8 mouse cellular contexts compared by ENCODE assay signal in the genomic region with DNA sequence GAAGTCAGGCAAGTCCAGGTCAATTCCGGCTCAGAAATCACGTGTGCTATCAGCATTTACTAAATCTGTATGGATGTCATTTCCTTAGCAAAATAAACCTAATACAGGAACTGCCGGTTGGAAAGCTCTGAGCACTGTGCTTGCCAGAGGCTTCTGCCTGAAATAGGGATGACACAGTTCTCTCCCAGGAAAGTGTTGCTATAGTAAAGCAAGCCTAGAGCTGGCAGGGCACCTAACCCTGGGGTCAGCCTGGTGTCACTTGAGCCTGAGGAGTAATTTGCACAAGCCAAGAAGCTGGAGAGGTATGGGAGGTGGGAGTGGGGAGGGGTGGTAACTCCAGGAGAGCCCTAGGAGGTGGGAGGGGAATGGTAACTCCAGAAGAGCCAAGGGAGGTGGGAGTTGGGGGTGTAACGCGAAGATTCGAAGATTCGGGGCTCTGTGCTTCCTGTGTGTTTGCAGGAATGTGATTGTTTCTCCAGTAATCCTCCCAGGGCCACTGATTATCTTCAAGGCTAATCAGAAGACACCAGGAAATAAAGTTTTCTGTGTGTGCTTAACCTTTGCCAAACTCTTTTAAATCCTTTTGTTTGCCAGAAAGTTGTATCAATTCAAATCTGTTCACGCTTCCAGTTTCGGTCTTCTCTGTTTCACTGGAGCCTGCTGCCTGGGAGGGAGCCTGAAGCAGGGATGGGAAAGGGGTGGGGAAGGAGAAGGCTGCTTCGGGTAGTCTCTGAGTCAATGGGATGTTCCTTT.
DNase-seq lines count a peak whose midpoint lies in the region; ATAC-seq and TF ChIP-seq lines count a peak whose summit lies in the region.

No protein-coding gene starts in this region.

- no peak overlapping the region for H3K4me2 ChIP-seq in midbrain, embryonic 11.5 days
- no peak overlapping the region for H3K4me2 ChIP-seq in midbrain, embryonic 16.5 days (ENCODE audit: low read length)
- peak overlapping the region; percentile 41 for H3K4me2 ChIP-seq in heart, embryonic 16.5 days (ENCODE audit: low read depth, low read length)
- peak overlapping the region; percentile 49 for H3K4me2 ChIP-seq in stomach, postnatal 0 days (replicated peaks; ENCODE audit: low read depth)

- 16% methylated on average over 10 of the region's 10 CpGs for WGBS in midbrain, embryonic 11.5 days
- 19% methylated on average over 10 of the region's 10 CpGs for WGBS in midbrain, embryonic 16.5 days
- 18% methylated on average over 10 of the region's 10 CpGs for WGBS in heart, embryonic 16.5 days
- 8% methylated on average over 10 of the region's 10 CpGs for WGBS in stomach, postnatal 0 days

- H3K27ac ChIP-seq in midbrain, embryonic 11.5 days (ENCODE audit: low read depth, low read length) = no peak overlapping the region
- no peak overlapping the region for H3K27ac ChIP-seq in midbrain, embryonic 16.5 days (ENCODE audit: low read length)
- no peak overlapping the region; the same call in 1 of the 2 replicates for H3K27ac ChIP-seq in heart, embryonic 16.5 days (ENCODE audit: low read length)
- H3K27ac ChIP-seq in stomach, postnatal 0 days (replicated peaks) = peak overlapping the region; percentile 49; the same call in 1 of the 2 replicates

- no peaks in the 10 kb centered on the region for H3K36me3 ChIP-seq in midbrain, embryonic 11.5 days (ENCODE audit: control insufficient read depth, insufficient read depth, low read length)
- no peaks in the 10 kb centered on the region for H3K36me3 ChIP-seq in midbrain, embryonic 16.5 days (ENCODE audit: control insufficient read depth, insufficient read depth, low read length)
- H3K36me3 ChIP-seq in heart, embryonic 16.5 days (ENCODE audit: control insufficient read depth, insufficient read depth) = no peaks in the 10 kb centered on the region
- no peaks in the 10 kb centered on the region for H3K36me3 ChIP-seq in stomach, postnatal 0 days (ENCODE audit: control insufficient read depth, insufficient read depth, low read length)

- no peaks in the 10 kb centered on the region for H3K27me3 ChIP-seq in midbrain, embryonic 11.5 days (ENCODE audit: control insufficient read depth, insufficient read depth, low read length)
- H3K27me3 ChIP-seq in midbrain, embryonic 16.5 days (ENCODE audit: control insufficient read depth, insufficient read depth, low read depth, low read length) = no peaks in the 10 kb centered on the region
- no peaks in the 10 kb centered on the region for H3K27me3 ChIP-seq in heart, embryonic 16.5 days (ENCODE audit: control insufficient read depth, insufficient read depth, low read length)
- no peaks in the 10 kb centered on the region for H3K27me3 ChIP-seq in stomach, postnatal 0 days (ENCODE audit: control insufficient read depth, insufficient read depth, low read length)

- 0 out of 2 replicates have a peak overlapping the region, but pooled peaks have one; percentile 5 for H3K9ac ChIP-seq in midbrain, embryonic 11.5 days (ENCODE audit: low read length)
- no peak overlapping the region for H3K9ac ChIP-seq in midbrain, embryonic 16.5 days (ENCODE audit: low read depth, low read length)
- no peak overlapping the region for H3K9ac ChIP-seq in heart, embryonic 16.5 days (ENCODE audit: low read length)
- peak overlapping the region; percentile 27; the same call in 1 of the 2 replicates for H3K9ac ChIP-seq in stomach, postnatal 0 days (ENCODE audit: low read length)

- peak; percentile 75 for DNase-seq in gastrocnemius, adult 18-20 months (ENCODE audit: low spot score)
- DNase-seq in gastrocnemius, postnatal 4 days (ENCODE audit: low spot score in 2 of 2) = no peak
- peak; percentile 86 for DNase-seq in midbrain, embryonic 11.5 days (ENCODE audit: low spot score, missing footprints)
- no peak for DNase-seq in stomach, postnatal 0 days (ENCODE audit: low spot score)
- no peak for DNase-seq in cerebellum, adult 11 months
- DNase-seq in thymus, adult 18-20 months = no peak

- H3K4me1 ChIP-seq in midbrain, embryonic 11.5 days (ENCODE audit: control insufficient read depth, insufficient read depth, low read length) = peaks cover 5% of the 10 kb centered on the region
- H3K4me1 ChIP-seq in midbrain, embryonic 16.5 days (ENCODE audit: control insufficient read depth, insufficient read depth, low read length) = no peaks in the 10 kb centered on the region
- peaks cover 13% of the 10 kb centered on the region for H3K4me1 ChIP-seq in heart, embryonic 16.5 days (ENCODE audit: control insufficient read depth, insufficient read depth, low read length)
- peaks cover 10% of the 10 kb centered on the region for H3K4me1 ChIP-seq in stomach, postnatal 0 days (replicated peaks; ENCODE audit: control insufficient read depth, insufficient read depth)

- no peaks in the 10 kb centered on the region for H3K9me3 ChIP-seq in midbrain, embryonic 11.5 days (ENCODE audit: control insufficient read depth, low read length)
- H3K9me3 ChIP-seq in midbrain, embryonic 16.5 days (replicated peaks; ENCODE audit: control insufficient read depth, low read length, poor library complexity, severe bottlenecking) = no peaks in the 10 kb centered on the region
- H3K9me3 ChIP-seq in heart, embryonic 16.5 days (replicated peaks; ENCODE audit: control insufficient read depth, low read length) = no peaks in the 10 kb centered on the region
- no peaks in the 10 kb centered on the region for H3K9me3 ChIP-seq in stomach, postnatal 0 days (ENCODE audit: control insufficient read depth, low read length)

- no peak for TF ChIP-seq CTCF in stomach, postnatal 0 days (IDR thresholded peaks at IDR 0.05; ENCODE audit: low read depth)

- no peak for TF ChIP-seq EP300 in stomach, postnatal 0 days (optimal IDR thresholded peaks at IDR 0.05)

- H3K4me3 ChIP-seq in midbrain, embryonic 11.5 days (ENCODE audit: low read depth, low read length) = no peak overlapping the region
- H3K4me3 ChIP-seq in midbrain, embryonic 16.5 days (ENCODE audit: low read depth, low read length) = no peak overlapping the region
- H3K4me3 ChIP-seq in heart, embryonic 16.5 days (ENCODE audit: low read length) = peak overlapping the region; percentile 9; the same call in 1 of the 2 replicates
- no peak overlapping the region; the same call in 1 of the 2 replicates for H3K4me3 ChIP-seq in stomach, postnatal 0 days (ENCODE audit: low read depth, low read length)

- no peak for ATAC-seq in midbrain, embryonic 11.5 days (ENCODE audit: low FRiP score)
- no peak for ATAC-seq in midbrain, embryonic 16.5 days
- ATAC-seq in heart, embryonic 16.5 days (replicated peaks; ENCODE audit: extremely low read depth, insufficient read depth, low FRiP score) = no peak
- 0 out of 2 replicates have a peak, but pooled peaks have one; percentile 23 for ATAC-seq in stomach, postnatal 0 days (ENCODE audit: low FRiP score, low TSS enrichment)

Comparison
In these comparisons a context has a peak if more than half of its experiments do, and no peak if none do; other contexts are left out.
1. DNase-seq: peak in gastrocnemius, adult 18-20 months (single experiment) and midbrain, embryonic 11.5 days (single experiment); none in gastrocnemius, postnatal 4 days (0 of 2), stomach, postnatal 0 days (single experiment), cerebellum, adult 11 months (single experiment) and thymus, adult 18-20 months (0 of 2).
2. H3K9ac ChIP-seq: peak in midbrain, embryonic 11.5 days (single experiment) and stomach, postnatal 0 days (single experiment); none in midbrain, embryonic 16.5 days (single experiment) and heart, embryonic 16.5 days (single experiment).
3. H3K4me2 ChIP-seq: peak in heart, embryonic 16.5 days (single experiment) and stomach, postnatal 0 days (single experiment); none in midbrain, embryonic 11.5 days (single experiment) and midbrain, embryonic 16.5 days (single experiment).